Mouse (Mus musculus) lung, adult 2 months (tissue): ENCODE measurements around the gene Maz. TPM values are rescaled to one million over a fixed set of nuclear protein-coding genes. Genes with fewer than 3 reads are reported as not detected.

Experiments
- DNase-seq: peaks from one replicate; pipeline ENCODE4 v3.0.0; 2022
- H3K4me1 ChIP-seq: fragments of 200-500 bp; 2 replicates; pipeline ENCODE4 v1.6.1; 2011; ENCODE audit warnings: low read length; ENCODE audit not compliant: control insufficient read depth, insufficient read depth
- H3K4me3 ChIP-seq: fragments of 200-500 bp; replicated peaks from 2 replicates; pipeline ENCODE3; 2011; ENCODE audit warnings: low read depth, mild to moderate bottlenecking, control low read depth, low read length; ENCODE audit errors: extremely low read depth
- CTCF ChIP-seq: fragments of 200-500 bp; IDR thresholded peaks from 2 replicates; pipeline ENCODE4 v1.5.1; 2011; ENCODE audit warnings: mild to moderate bottlenecking, low read length, control low read depth; ENCODE audit not compliant: insufficient read depth
- POLR2A ChIP-seq: fragments of 200-500 bp; IDR thresholded peaks from 2 replicates; pipeline ENCODE4 v1.6.1; 2011; ENCODE audit warnings: low read depth, mild to moderate bottlenecking, control low read depth, low read length, borderline replicate concordance; ENCODE audit errors: extremely low read depth
- WGBS: fragments of 180-500 bp; shearing (Covaris S2); methylation state at CpG from one replicate; pipeline ENCODE4 v1.1.7; 2018; 5-methylcytosine and 5-hydroxymethylcytosine counted together
- polyA plus RNA-seq: library from polyadenylated mRNA; depleted of rRNA; stranded (reverse); fragments of >200 nt; gene quantifications from 2 replicates; pipeline ENCODE4 v1.2.3, GENCODE M21; 2012; rRNA removed

Maz gene
- polyA plus RNA-seq, result 131 and 194 TPM in 2 replicates

DNA sequence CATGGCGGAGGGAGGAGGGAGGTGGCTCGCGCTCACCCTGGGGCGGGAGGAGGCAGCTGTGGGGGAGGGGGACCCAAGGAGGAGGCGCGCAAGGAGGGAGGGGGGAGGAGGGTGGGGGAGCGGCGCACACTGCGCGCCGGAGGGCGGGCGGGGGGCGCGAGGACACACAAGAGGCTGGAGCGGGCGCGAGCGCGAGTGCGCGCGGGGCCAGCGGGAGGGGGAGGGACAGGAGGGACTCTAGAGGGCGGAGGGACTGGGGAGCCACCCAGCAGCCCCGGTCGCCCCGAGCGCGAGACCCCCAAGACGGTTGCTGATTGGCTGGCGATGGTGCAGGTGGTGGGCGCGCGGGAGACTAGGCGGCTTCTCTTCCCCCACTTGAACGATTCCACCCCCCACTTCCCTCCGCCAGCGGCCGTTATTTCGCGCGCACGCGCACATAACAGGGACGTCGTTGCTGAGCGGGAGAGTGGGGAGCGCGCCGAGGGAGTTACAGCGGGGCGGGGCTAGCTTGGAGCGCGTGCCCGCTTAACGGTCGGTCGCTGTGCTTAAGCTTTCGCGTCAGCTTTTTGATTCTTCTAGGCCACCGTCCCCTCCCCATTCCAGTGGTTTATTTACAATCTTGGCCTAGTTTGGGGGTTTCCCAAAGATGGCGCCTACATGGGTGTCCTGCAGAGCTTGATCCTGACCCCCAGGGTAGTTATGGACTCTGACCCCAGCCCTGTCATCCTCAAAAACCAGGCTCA lies at the start of gene Maz:
Maz (minus strand) TSS at position 54 of the 743 bp plus-strand sequence.
- peaks cover 11% of the 10 kb centered on the region; the same call in 1 of the 2 replicates for H3K4me1 ChIP-seq
- peak; percentile 88; the same call in 1 of the 2 replicates for TF ChIP-seq POLR2A
- no peak for TF ChIP-seq CTCF
- H3K4me3 ChIP-seq, result peak within 1 kb of the TSS; percentile 73
- WGBS, result under 1% methylated on average over 60 of the region's 63 CpGs
- peak; percentile 99 for DNase-seq

GRCm38 (mm10) chr7:127076188-127076587 lies 49.4 kb upstream of the Maz start:
- no peak for DNase-seq
- WGBS, result 77% methylated on average over 5 of the region's 5 CpGs
- TF ChIP-seq CTCF, result no peak
- TF ChIP-seq POLR2A, result no peak
- Histone ChIP-seq H3K4me1 (no peaks in the 10 kb centered on the region), H3K4me3 (no peak overlapping the region)

- Histone ChIP-seq H3K4me3 (no peak overlapping the region), H3K4me1 (no peaks in the 10 kb centered on the region)
- WGBS, result 77% methylated on average over 4 of the region's 4 CpGs
- no peak for DNase-seq
- TF ChIP-seq POLR2A, result no peak
- TF ChIP-seq CTCF, result no peak
Observed at GRCm38 (mm10) chr7:127073221-127073620, 46.4 kb upstream of the Maz start.

DNA sequence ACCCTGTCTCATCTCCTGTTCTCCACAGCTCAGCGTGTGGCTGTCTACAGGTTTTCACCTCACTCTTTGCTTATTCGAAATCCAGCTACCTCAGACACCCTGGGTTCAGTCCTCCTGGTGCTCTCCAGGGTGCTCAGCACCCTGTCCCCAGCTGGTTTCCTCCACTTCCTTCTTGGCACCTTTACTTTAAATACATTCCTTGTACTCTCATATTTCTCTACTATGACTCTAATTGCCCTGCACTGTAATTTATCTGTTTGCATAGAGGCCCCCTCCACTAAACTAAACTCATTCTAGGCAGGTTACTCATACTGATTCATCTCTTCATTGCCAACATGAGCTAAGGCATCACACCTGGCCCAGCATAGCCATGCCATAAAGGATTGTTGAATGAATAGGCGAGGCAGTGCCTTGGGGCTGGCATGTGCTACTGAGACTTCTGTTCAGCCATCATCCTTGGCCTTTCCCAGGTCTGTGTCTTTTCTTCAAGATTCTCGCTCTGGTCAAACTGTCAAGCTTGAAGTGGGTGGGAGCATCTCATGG lies 44.1 kb upstream of the Maz start:
- 69% methylated on average over 4 of the region's 4 CpGs for WGBS
- no peak for DNase-seq
- no peak for TF ChIP-seq POLR2A
- no peak for TF ChIP-seq CTCF
- Histone ChIP-seq H3K4me3 (no peak overlapping the region), H3K4me1 (no peaks in the 10 kb centered on the region)

- no peaks in the 10 kb centered on the region for H3K4me1 ChIP-seq
- DNase-seq, result no peak
- 69% methylated on average over 4 of the region's 4 CpGs for whole genome bisulfite sequencing
- TF ChIP-seq CTCF (no peak), POLR2A (no peak)
- no peak overlapping the region for H3K4me3 ChIP-seq
Observed at GRCm38 (mm10) chr7:127066317-127066716, 39.5 kb upstream of the Maz start.

GRCm38 (mm10) chr7:127065538-127065937 lies 38.7 kb upstream of the Maz start:
- WGBS, result 84% methylated on average over 6 of the region's 6 CpGs

GRCm38 (mm10) chr7:127055026-127055585 lies 28.3 kb upstream of the Maz start:
- 52% methylated on average over 5 of the region's 5 CpGs for WGBS

More at GRCm38 (mm10) chr7:127065538-127065937, 38.7 kb upstream of the Maz start:
- TF ChIP-seq CTCF (no peak), POLR2A (no peak)
- no peak for DNase-seq
- no peak overlapping the region for H3K4me3 ChIP-seq
- no peaks in the 10 kb centered on the region for H3K4me1 ChIP-seq

GRCm38 (mm10) chr7:127041851-127042672 lies 15.2 kb upstream of the Maz start, which contains the start of gene Kif22:
Kif22 (minus strand) TSS chr7:127042471.
- Histone ChIP-seq H3K4me1 (no peaks in the 10 kb centered on the region; the same call in 1 of the 2 replicates), H3K4me3 (peak within 1 kb of the TSS; percentile 81)
- DNase-seq, result peak; percentile 92
- WGBS, result under 1% methylated on average over 53 of the region's 53 CpGs
- TF ChIP-seq CTCF (no peak), POLR2A (no peak)

More at GRCm38 (mm10) chr7:127055026-127055585, 28.3 kb upstream of the Maz start:
- TF ChIP-seq CTCF (0 out of 2 replicates have a peak, but pooled peaks have one; percentile 4), POLR2A (no peak)
- Histone ChIP-seq H3K4me3 (no peak overlapping the region), H3K4me1 (no peaks in the 10 kb centered on the region)
- DNase-seq, result no peak

GRCm38 (mm10) chr7:127031244-127031643 lies 4.4 kb upstream of the Maz start:
- Histone ChIP-seq H3K4me3 (no peak overlapping the region), H3K4me1 (peaks cover 8% of the 10 kb centered on the region; the same call in 1 of the 2 replicates)
- TF ChIP-seq POLR2A, result no peak
- TF ChIP-seq CTCF, result no peak
- no peak for DNase-seq
- 45% methylated on average over 1 of the region's 1 CpGs for WGBS
